Mouse (Mus musculus): ENCODE data around the gene Olfr56. TPM values are rescaled to one million over a fixed set of nuclear protein-coding genes. Genes with fewer than 3 reads are reported as not detected.

Olfr56 gene
- total and polyA plus RNA-seq, 3 experiments = 0.01 to 0.27 TPM; not detected in 1

DNA sequence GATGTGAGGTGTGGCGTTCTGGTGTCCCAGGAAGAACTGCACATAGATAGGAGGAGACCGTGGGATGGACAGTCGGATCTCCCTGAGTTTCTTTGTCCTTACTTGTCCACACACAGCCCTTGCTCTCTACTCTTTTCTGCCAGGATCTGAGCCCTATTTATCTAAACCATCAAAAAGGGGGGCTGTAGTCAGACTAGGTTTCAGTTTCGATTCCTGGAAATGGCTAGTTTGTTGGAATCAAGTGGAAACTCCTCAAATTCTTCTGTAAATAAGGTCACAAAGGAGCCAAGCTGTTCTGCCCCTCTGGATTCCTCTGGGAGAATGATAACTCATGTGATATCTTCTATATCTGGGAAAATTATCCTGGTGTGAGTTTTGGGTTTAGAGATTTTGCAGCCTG, 102.7 kb downstream of the Olfr56 start:
- Histone ChIP-seq H3K4me3 (ENCODE audit: low read depth, low read length) (peak overlapping the region; percentile 52; the same call in 1 of the 2 replicates), H3K27me3 (ENCODE audit: insufficient read depth, low read length) (no peaks in the 10 kb centered on the region), H3K4me1 (ENCODE audit: insufficient read depth, low read depth, low read length) (peaks cover 67% of the 10 kb centered on the region), H3K36me3 (replicated peaks) (no peaks in the 10 kb centered on the region), H3K9me3 (replicated peaks) (no peaks in the 10 kb centered on the region)
- ATAC-seq (ENCODE audit: extremely low read depth, insufficient number of reproducible peaks, low FRiP score, poor library complexity, severe bottlenecking) (no peak), DNase-seq (ENCODE audit: low spot score) (no peak)
- TF ChIP-seq GATA2 (IDR thresholded peaks at IDR 0.05; ENCODE audit: borderline replicate concordance, low read depth, low read length) (no peak), GATA1 (IDR thresholded peaks at IDR 0.05; ENCODE audit: borderline replicate concordance, low read length) (no peak), CTCF (IDR thresholded peaks at IDR 0.05; ENCODE audit: low read depth, low read length) (no peak), POLR2AphosphoS5 (IDR thresholded peaks at IDR 0.05; ENCODE audit: insufficient replicate concordance, low read depth, low read length) (no peak), TAL1 (conservative IDR thresholded peaks at IDR 0.05; ENCODE audit: low read depth, low read length) (no peak)

DNA sequence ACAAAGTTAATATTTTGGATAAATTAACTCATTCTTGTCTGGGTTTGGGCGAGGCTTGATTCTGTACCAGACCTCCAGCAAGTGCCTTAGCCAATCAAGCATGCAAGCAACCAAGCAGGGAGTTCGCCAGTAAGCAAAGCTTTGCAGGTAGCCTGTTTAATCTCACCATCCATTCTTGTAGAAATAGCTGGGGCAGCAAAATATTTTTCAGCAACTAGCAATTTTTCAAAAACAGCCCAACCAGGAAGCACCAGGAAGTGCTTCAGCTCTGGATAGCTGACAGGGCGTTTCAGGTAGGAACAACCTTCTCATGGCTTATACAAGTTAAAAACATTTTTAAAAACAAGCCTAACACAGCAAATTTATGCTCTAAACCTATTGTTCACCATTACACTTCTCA, 103.2 kb downstream of the Olfr56 start:
- H3K4me1 ChIP-seq (ENCODE audit: insufficient read depth, low read depth, low read length) = peaks cover 69% of the 10 kb centered on the region
- H3K27me3 ChIP-seq (ENCODE audit: insufficient read depth, low read length) = no peaks in the 10 kb centered on the region
- ATAC-seq (ENCODE audit: extremely low read depth, insufficient number of reproducible peaks, low FRiP score, poor library complexity, severe bottlenecking) = no peak
- H3K36me3 ChIP-seq (replicated peaks) = no peaks in the 10 kb centered on the region
- H3K4me3 ChIP-seq (ENCODE audit: low read depth, low read length) = no peak overlapping the region; the same call in 1 of the 2 replicates
- DNase-seq (ENCODE audit: low spot score) = no peak
- TF ChIP-seq GATA1 (IDR thresholded peaks at IDR 0.05; ENCODE audit: borderline replicate concordance, low read length) (no peak), TAL1 (conservative IDR thresholded peaks at IDR 0.05; ENCODE audit: low read depth, low read length) (no peak), CTCF (IDR thresholded peaks at IDR 0.05; ENCODE audit: low read depth, low read length) (no peak), GATA2 (IDR thresholded peaks at IDR 0.05; ENCODE audit: borderline replicate concordance, low read depth, low read length) (no peak), POLR2AphosphoS5 (IDR thresholded peaks at IDR 0.05; ENCODE audit: insufficient replicate concordance, low read depth, low read length) (no peak)
- no peaks in the 10 kb centered on the region for H3K9me3 ChIP-seq (replicated peaks)

DNA sequence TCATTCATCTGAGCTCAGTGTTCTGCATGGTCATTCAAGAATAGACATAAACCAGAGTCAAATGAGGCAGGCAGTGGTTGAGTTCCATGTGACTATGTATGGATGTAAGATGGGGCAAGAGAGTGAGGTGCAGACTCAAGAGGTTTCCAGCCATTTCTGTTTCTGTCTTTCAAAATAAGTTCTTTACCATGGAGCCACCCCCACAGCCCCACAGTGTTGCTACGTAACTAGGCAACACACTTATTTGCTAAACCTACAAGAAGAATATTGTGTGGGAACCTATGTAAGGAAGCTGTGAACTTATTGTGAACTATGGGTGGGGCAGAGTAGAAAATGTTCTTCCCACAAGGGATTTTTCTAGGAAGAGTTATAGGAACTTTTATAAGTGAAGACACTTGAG, 104.5 kb downstream of the Olfr56 start:
- TF ChIP-seq TAL1 (conservative IDR thresholded peaks at IDR 0.05; ENCODE audit: low read depth, low read length) (no peak), GATA1 (IDR thresholded peaks at IDR 0.05; ENCODE audit: borderline replicate concordance, low read length) (no peak), POLR2AphosphoS5 (IDR thresholded peaks at IDR 0.05; ENCODE audit: insufficient replicate concordance, low read depth, low read length) (no peak), CTCF (IDR thresholded peaks at IDR 0.05; ENCODE audit: low read depth, low read length) (no peak), GATA2 (IDR thresholded peaks at IDR 0.05; ENCODE audit: borderline replicate concordance, low read depth, low read length) (no peak)
- no peak for ATAC-seq (ENCODE audit: extremely low read depth, insufficient number of reproducible peaks, low FRiP score, poor library complexity, severe bottlenecking)
- Histone ChIP-seq H3K36me3 (replicated peaks) (no peaks in the 10 kb centered on the region), H3K27me3 (ENCODE audit: insufficient read depth, low read length) (no peaks in the 10 kb centered on the region), H3K4me3 (ENCODE audit: low read depth, low read length) (no peak overlapping the region; the same call in 1 of the 2 replicates), H3K9me3 (replicated peaks) (no peaks in the 10 kb centered on the region), H3K4me1 (ENCODE audit: insufficient read depth, low read depth, low read length) (peaks cover 76% of the 10 kb centered on the region)
- DNase-seq (ENCODE audit: low spot score) = no peak

DNA sequence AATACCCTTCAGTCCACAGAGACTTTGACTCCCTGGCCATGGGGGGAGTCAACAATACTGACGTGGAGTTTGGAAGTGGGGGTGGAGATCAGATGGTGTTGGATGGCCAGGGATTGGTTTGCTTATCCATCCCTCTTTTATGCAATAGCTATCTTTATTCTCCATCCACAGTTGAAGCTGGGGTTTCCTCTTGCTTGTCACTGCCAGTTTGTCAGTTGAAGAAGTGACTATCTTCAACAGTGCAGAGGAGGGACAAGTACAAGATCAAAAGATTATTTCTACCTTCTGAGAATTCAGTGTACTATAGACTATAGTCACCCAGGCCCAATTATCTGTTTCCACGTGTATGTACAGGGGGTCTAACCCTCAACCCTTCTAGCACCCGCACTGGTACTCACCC, 105.1 kb downstream of the Olfr56 start:
- no peaks in the 10 kb centered on the region for H3K36me3 ChIP-seq (replicated peaks)
- H3K4me1 ChIP-seq (ENCODE audit: insufficient read depth, low read depth, low read length) = peaks cover 82% of the 10 kb centered on the region
- ATAC-seq (ENCODE audit: extremely low read depth, insufficient number of reproducible peaks, low FRiP score, poor library complexity, severe bottlenecking) (peak; percentile 69), DNase-seq (ENCODE audit: low spot score) (peak; percentile 51)
- H3K4me3 ChIP-seq (ENCODE audit: low read depth, low read length) = peak overlapping the region; percentile 1; the same call in 1 of the 2 replicates
- no peaks in the 10 kb centered on the region for H3K9me3 ChIP-seq (replicated peaks)
- H3K27me3 ChIP-seq (ENCODE audit: insufficient read depth, low read length) = no peaks in the 10 kb centered on the region
- no peak for TF ChIP-seq CTCF (IDR thresholded peaks at IDR 0.05; ENCODE audit: low read depth, low read length)
- peak; percentile 45; the same call in 1 of the 2 replicates for TF ChIP-seq TAL1 (conservative IDR thresholded peaks at IDR 0.05; ENCODE audit: low read depth, low read length)

DNA sequence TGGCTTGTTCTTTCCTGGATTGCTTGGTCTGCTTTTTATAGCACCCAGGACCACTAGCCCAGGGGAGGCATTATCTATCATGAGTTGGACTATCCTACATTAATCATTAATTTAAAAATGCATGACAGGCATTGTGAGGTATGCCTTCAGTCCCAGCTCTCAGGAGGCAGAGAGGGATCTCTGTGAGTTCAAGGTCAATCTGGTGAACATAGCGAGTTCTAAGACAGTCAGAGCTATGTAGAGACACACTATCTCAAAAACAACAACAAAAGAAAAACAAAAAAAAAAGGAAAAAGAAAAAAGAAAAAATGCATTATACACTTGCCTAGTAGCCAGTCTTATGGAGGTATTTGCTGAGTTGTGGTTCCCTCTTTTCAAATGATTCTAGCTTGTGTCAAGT, 105.7 kb downstream of the Olfr56 start:
- Histone ChIP-seq H3K27me3 (ENCODE audit: insufficient read depth, low read length) (no peaks in the 10 kb centered on the region), H3K4me1 (ENCODE audit: insufficient read depth, low read depth, low read length) (peaks cover 88% of the 10 kb centered on the region), H3K4me3 (ENCODE audit: low read depth, low read length) (peak overlapping the region; percentile 1; the same call in 1 of the 2 replicates), H3K36me3 (replicated peaks) (no peaks in the 10 kb centered on the region), H3K9me3 (replicated peaks) (no peaks in the 10 kb centered on the region)
- no peak for DNase-seq (ENCODE audit: low spot score)
- TF ChIP-seq GATA2 (IDR thresholded peaks at IDR 0.05; ENCODE audit: borderline replicate concordance, low read depth, low read length) (no peak), CTCF (IDR thresholded peaks at IDR 0.05; ENCODE audit: low read depth, low read length) (no peak), GATA1 (IDR thresholded peaks at IDR 0.05; ENCODE audit: borderline replicate concordance, low read length) (no peak), TAL1 (conservative IDR thresholded peaks at IDR 0.05; ENCODE audit: low read depth, low read length) (no peak), POLR2AphosphoS5 (IDR thresholded peaks at IDR 0.05; ENCODE audit: insufficient replicate concordance, low read depth, low read length) (no peak)
- no peak for ATAC-seq (ENCODE audit: extremely low read depth, insufficient number of reproducible peaks, low FRiP score, poor library complexity, severe bottlenecking)

DNA sequence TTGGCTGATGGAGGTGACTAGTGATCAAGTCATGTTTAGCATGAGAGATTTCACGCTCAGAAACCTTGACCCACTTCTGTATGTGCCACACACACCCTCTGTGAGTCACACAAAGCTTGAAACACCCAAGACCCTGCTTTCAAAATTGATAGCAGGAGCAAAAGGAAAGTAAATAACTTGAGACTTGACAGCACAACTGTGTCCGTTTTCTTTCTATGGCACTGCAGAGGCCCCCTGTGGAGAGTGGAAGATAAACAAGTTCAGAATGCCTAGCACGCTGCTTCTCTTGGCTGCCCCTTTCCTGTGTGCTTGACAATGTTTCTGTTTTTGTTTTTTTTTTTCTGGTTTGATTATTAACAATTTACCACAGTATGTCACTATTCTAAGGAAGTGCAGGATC, 106.2 kb downstream of the Olfr56 start:
- TF ChIP-seq GATA2 (IDR thresholded peaks at IDR 0.05; ENCODE audit: borderline replicate concordance, low read depth, low read length) = no peak
- TF ChIP-seq GATA1 (IDR thresholded peaks at IDR 0.05; ENCODE audit: borderline replicate concordance, low read length) = no peak
- no peak for TF ChIP-seq CTCF (IDR thresholded peaks at IDR 0.05; ENCODE audit: low read depth, low read length)
- no peak for TF ChIP-seq TAL1 (conservative IDR thresholded peaks at IDR 0.05; ENCODE audit: low read depth, low read length)
- no peak for TF ChIP-seq POLR2AphosphoS5 (IDR thresholded peaks at IDR 0.05; ENCODE audit: insufficient replicate concordance, low read depth, low read length)
- Histone ChIP-seq H3K27me3 (ENCODE audit: insufficient read depth, low read length) (no peaks in the 10 kb centered on the region), H3K36me3 (replicated peaks) (no peaks in the 10 kb centered on the region), H3K4me1 (ENCODE audit: insufficient read depth, low read depth, low read length) (peaks cover 86% of the 10 kb centered on the region), H3K9me3 (replicated peaks) (no peaks in the 10 kb centered on the region), H3K4me3 (ENCODE audit: low read depth, low read length) (no peak overlapping the region; the same call in 1 of the 2 replicates)
- DNase-seq (ENCODE audit: low spot score) (no peak), ATAC-seq (ENCODE audit: extremely low read depth, insufficient number of reproducible peaks, low FRiP score, poor library complexity, severe bottlenecking) (no peak)
